Mouse (Mus musculus): ENCODE results near the gene Adrb1. TPM values are rescaled to one million over a fixed set of nuclear protein-coding genes. Genes with fewer than 3 reads are reported as not detected.

Gene Adrb1
- polyA plus RNA-seq (2012; rRNA removed), result 4.5 and 6.2 TPM in 2 replicates

DNA sequence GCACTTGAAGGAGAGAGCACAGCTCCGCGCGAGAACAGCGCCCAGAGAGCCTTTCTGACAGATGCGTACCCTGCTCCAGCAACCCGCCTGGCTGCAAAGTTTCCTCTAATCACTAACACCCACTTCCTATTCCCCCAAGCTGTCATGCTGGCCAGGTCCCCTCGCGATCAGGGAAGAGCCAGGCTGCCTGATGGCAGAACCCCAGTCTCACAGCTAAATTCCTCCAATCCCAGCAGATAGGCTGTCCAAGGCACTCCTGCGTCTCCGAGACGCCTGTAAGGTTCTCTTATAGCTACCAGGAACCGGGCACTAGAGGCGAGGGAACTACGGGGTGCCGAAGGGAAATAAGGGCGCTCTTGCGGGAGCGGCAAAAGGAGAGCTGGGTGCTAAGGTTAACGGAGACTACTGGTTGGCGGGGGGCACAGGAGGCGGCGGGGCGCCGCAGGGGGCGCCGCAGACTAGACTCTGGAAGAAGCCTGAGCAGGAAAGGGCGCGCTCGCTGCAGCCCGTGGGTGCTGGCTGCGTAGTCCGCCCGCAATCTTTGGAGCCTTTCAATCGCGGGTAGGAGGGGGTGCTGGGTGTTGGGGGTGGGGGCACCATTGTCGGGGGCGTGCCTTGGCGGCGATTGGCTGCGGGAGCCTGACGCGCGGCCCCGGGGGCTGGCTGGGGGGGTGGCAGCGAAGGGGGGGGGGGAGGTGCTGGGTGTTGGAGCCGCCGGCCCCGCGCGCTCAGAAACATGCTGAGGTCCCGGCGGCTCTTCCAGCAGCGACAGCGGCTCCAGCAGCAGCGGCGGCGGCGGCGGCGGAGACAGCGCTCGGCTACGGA is at the start of gene Adrb1:
Adrb1 (plus strand) TSS at position 813 of the 825 bp plus-strand sequence.

Other genes starting within 250 kb of the Adrb1 start
- 9.2 and 9.5 TPM in 2 replicates for gene Dclre1a, start 174.0 kb upstream of the Adrb1 start, polyA plus RNA-seq (2012; rRNA removed)
- 10.1 and 10.6 TPM in 2 replicates for gene Nhlrc2, start 173.9 kb upstream of the Adrb1 start, polyA plus RNA-seq (2012; rRNA removed)
- 14.8 and 15.7 TPM in 2 replicates for gene Ccdc186, start 100.0 kb downstream of the Adrb1 start, polyA plus RNA-seq (2012; rRNA removed)
- 1.7 TPM in 2 replicates for gene Tdrd1, start 104.0 kb downstream of the Adrb1 start, polyA plus RNA-seq (2012; rRNA removed)
- gene Vwa2, start 152.1 kb downstream of the Adrb1 start, polyA plus RNA-seq (2012; rRNA removed), result 0.66 and 0.94 TPM in 2 replicates